Mouse (Mus musculus): ENCODE measurements at regions not wholly inside any gene's neighbourhood (a gene's known extent, or its start where the extent isn't known, plus 50 kb on each side); places are given as distances from the start of the nearest gene placed in this dataset.
"Not testable (repeated sequence)": the region's sequence is repeated elsewhere in the genome, so short reads cannot be mapped to it uniquely, and the experiment has no call there.

DNA sequence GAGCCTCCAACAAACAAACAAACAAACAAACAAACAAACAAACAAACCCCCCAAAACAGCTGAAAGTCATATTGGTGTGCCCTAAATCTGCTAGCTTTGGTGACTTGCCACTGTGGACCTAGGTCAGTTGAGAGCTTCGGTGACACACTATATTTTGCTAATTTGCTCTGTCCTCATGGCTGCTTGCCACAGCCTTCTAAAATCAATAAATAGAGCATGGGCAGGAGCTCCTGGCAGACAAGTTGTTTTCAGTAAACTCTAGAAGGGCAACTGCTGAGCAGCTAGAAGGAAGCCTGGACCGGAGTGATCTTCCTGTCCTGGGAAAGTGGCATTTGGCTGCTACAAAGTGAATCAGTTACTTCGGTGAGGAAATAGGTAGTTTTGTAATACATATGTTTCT, 119.7 kb upstream of the Fbxl4 start:
- in situ Hi-C loops (cut with MboI; ENCODE audit: low pct_unique_long_range_greater_than_20kb in 1 of 2, low sequenced_read_pairs in 2 of 2, unreplicated experiment in 1 of 2), result no loop called here

DNA sequence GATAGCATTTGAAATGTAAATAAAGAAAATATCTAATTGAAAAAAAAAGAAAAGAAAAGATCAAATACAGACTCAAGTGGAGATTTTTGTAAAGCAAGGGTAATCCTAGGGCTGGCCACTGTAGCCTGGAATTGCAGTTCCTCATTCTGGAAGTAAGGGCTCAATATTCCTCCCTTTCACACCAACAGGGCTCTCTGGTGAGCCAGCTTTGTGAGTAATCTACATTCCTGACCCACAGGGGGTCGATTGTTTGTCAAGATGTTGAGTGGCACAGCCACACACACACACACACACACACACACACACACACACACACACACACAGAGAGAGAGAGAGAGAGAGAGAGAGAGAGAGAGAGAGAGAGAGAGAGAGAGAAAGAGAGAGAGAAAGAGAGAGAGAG, 107.1 kb upstream of the Fbxl4 start:
- in situ Hi-C loops (cut with MboI; ENCODE audit: low pct_unique_long_range_greater_than_20kb in 1 of 2, low sequenced_read_pairs in 2 of 2, unreplicated experiment in 1 of 2), result not testable (repeated sequence)

DNA sequence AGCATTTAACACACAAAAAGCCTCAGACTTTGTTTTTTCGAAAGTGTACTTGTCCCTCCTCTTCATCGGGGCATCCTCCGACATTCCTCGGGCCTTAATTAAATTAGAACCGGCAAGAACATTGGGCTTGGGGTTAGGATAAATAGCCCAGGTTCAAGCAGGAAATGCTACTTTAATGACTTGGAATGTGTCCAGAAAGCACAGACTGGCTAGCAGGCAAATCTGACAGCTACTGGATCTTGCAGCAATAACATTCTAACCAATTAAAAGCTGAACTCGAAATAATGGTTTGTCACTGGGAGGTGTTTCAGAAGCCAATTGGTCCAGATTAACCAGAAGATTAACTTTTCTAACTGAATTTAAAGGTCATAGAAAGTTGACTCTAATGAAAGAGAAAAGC, 93.4 kb upstream of the Fbxl4 start:
- in situ Hi-C loops (cut with MboI; ENCODE audit: low pct_unique_long_range_greater_than_20kb in 1 of 2, low sequenced_read_pairs in 2 of 2, unreplicated experiment in 1 of 2), result no loop called here

DNA sequence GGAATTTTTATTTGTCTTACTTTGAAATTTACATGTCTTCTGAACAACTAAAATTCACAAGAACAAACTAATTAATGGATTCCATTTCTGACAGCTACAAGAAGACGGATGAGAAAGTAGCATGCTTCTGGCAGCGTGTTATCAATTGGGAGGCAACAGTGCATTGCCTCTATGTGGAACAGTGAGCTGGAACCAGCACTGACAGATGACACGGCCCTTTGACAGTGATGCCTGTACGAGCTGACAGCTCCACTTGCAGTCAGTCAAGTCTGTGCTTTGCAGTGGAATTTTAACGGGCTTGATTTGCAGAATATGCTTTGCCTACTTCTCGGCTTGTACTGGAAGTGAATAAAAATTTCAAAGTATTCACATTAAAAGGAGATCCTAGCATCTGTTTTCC, 88.3 kb upstream of the Fbxl4 start:
- in situ Hi-C loops (cut with MboI; ENCODE audit: low pct_unique_long_range_greater_than_20kb in 1 of 2, low sequenced_read_pairs in 2 of 2, unreplicated experiment in 1 of 2), result no loop called here

DNA sequence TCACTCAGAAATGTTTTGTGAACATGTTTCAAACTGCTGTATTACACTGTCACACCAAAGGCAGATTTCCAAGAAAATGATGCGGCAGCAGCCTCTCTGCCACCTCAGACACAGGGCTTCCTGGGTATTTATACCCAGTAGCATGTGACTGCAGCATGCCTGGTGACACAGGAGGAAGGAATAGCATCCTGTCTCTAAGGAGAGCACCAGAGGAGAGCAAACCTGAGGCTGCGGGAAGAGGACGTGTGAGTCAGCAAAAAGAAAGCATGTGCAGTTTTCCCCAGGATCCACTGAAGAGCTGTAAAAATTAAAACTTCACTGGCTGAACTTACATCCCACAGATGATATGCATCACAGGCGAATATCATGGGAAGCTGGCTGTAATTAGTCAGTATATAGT, 83.2 kb upstream of the Fbxl4 start:
- in situ Hi-C loops (cut with MboI; ENCODE audit: low pct_unique_long_range_greater_than_20kb in 1 of 2, low sequenced_read_pairs in 2 of 2, unreplicated experiment in 1 of 2), result no loop called here

DNA sequence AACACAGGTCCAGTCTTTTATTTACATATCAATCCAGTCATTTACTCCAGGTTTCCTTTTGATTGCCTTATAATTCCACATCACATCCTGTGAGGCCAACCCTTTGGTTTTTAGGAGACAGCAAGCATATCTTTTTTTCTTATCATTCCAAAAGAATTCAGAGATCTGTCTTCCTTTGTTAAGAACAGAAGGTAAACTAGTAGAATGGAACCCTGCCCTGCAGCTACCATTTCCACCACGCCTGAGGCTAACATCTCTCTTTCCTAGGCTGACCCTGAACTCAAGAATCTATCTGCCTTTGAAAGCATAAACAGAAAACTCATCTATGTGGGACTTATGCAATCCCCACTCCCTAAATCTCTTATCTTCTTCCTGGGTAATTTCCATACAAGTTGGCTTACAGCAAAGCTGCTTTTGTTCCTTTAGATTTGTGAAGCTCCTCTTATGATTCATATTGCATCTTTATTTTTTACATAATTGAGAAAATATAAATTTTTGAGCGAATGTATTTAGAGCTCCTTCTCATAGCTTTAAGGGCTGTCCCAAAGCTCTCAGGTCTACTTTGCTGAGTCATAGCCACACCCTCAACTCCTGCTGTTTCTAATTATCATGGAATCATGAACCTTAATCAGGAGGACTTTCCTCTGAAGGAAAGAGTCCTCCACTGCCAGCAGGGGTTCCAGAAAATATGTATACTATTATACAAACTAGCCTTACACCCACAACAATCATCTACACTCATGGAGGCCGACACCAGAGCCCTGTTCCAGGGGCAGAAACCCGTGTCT, 74.6 kb upstream of the Fbxl4 start:
- in situ Hi-C loops (cut with MboI; ENCODE audit: low pct_unique_long_range_greater_than_20kb in 1 of 2, low sequenced_read_pairs in 2 of 2, unreplicated experiment in 1 of 2), result no loop called here

DNA sequence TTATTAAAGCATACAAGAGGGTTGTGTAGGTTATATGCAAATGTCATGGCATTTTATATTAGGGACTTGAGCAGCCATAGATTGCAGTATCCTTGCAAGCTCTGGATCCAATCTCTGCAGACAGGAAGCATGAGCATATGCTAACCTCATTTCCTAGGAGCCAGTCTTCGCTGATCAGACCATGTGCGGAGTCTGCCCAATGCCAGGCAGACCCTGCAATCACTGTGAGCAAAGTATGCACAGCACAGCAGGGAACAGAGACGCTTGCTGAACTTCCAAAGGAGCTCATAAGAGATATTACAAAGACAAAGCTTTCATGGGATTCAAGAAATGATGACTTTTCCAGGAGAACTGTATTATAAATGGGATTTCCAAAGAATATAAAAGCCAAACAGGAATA, 65.2 kb upstream of the Fbxl4 start:
- in situ Hi-C loops (cut with MboI; ENCODE audit: low pct_unique_long_range_greater_than_20kb in 1 of 2, low sequenced_read_pairs in 2 of 2, unreplicated experiment in 1 of 2), result no loop called here

DNA sequence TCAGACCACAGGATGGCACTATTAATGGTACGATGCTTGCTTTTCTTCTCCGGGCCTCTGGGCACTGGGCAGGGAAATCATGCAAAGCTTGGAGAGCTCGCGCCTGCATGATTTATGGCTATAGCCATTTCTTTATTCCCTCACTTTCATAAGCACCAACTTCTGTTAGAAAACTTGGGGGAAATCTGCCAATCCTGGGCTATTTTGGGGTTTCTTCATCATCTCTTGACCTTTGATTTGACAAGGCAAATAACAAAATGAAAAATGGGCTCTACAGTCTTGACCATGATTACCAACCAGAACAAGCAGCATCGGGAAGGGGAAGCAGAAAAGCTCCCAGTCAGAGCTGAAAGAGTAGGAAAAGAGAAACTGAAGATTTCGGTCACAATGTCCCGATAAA, 57.1 kb upstream of the Fbxl4 start:
- in situ Hi-C loops (cut with MboI; ENCODE audit: low pct_unique_long_range_greater_than_20kb in 1 of 2, low sequenced_read_pairs in 2 of 2, unreplicated experiment in 1 of 2), result no loop called here

DNA sequence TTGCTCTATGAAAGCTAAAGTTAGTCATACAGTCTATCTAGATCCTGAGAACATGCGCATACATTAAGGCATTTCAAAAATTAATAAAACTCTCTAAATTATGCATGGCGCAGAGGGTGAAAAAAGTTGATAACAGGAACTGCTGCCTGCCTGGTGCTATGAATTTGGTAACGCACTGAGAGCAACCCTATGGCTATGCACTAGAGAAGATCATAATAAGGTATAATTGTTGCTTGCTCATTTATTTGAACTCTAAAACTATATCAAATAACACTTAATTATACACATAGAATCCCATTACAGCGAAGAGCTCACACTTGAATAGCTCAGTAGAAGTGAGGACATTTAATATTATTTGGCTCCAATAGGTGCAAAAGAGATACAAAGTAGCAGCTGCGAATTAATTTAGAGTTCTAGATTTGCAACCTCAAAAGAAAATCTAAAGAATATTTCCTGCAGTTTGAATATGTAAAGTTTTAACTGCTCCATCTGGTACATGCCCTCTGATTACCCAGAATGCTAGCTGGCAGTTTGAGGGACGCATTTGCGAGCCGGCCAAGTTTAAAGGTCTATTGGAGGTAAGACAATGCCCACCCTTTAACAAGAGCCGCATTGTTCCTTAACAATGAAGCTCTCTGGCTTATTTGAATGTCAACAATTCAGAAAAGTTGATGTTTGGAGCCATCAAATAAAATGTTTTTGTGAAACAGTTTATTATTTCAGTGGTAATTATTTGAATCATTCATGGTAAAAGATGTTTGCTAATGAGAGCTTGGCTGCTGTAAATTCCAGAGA, 56.0 kb upstream of the Fbxl4 start:
- in situ Hi-C loops (cut with MboI; ENCODE audit: low pct_unique_long_range_greater_than_20kb in 1 of 2, low sequenced_read_pairs in 2 of 2, unreplicated experiment in 1 of 2), result no loop called here

DNA sequence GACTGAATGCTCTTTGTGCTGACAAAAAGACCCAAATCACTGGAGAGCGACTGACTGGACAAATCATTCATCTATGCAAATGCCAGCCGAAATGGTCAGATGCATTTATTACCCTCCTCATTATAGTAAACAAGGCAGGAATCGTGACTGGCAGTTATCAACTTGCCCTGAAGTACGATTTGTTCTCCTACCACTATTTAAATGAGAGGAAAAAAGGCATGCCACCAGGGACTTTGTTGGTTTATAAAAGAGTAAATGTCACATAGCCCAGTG, 55.5 kb upstream of the Fbxl4 start:
- in situ Hi-C loops (cut with MboI; ENCODE audit: low pct_unique_long_range_greater_than_20kb in 1 of 2, low sequenced_read_pairs in 2 of 2, unreplicated experiment in 1 of 2), result no loop called here

DNA sequence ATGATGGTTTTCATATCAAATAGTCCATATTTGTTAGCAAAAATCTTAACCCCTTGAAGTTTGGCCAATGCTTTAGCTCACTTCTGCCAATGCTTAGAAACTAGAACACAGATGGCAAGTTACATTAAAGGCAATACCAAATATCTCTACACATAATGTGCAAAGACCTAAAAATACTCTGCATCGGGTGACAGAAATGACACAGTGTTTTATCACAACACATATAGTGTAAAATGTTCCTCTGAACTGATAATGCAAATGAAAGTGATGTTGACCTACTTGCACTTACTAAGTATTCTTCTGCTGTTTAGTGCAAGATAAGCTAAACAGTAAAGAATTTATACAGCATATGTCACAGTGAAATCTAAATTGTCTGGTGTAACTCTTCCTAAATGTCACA, 55.1 kb upstream of the Fbxl4 start:
- in situ Hi-C loops (cut with MboI; ENCODE audit: low pct_unique_long_range_greater_than_20kb in 1 of 2, low sequenced_read_pairs in 2 of 2, unreplicated experiment in 1 of 2), result no loop called here

Measured in mouse embryonic stem cell (cell line).